Mouse (Mus musculus): ENCODE measurements around the gene Lrpap1.

The Lrpap1 gene

GRCm38 (mm10) chr5:35058216-35058615 lies 47.4 kb downstream of the Lrpap1 start:
- DNase-seq (ENCODE audit: low read depth, low spot score), result no peak

- no peak for DNase-seq (ENCODE audit: low read depth, low spot score)
Observed at GRCm38 (mm10) chr5:35057582-35057981, 48.0 kb downstream of the Lrpap1 start.

- DNase-seq (ENCODE audit: low read depth, low spot score), result no peak
Observed at GRCm38 (mm10) chr5:35056604-35057432, 48.7 kb downstream of the Lrpap1 start, which contains the start of gene Dok7. Gene Dok7, plus strand, starts transcription at chr5:35056766.

DNA sequence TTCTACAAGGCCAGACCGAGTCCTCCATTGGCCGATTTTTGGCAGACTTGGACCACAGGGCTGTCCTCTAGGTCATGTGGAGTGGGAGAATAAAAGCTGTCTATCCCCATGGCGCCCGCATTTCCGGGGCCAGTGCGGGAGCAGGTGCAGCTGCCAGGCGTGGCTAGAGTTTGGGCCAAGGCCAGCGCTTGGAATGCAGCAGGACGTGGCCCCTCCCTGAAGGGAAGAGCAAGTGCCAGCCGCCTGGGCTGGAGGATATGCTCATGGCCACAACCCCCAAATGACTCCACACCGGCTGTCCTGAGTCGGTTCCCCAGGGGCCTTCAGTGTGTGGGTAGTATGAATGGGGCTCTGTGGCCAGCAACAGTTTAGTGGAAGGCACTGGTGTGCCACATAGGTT lies 50.5 kb downstream of the Lrpap1 start:
- no peak for DNase-seq (ENCODE audit: low read depth, low spot score)

DNA sequence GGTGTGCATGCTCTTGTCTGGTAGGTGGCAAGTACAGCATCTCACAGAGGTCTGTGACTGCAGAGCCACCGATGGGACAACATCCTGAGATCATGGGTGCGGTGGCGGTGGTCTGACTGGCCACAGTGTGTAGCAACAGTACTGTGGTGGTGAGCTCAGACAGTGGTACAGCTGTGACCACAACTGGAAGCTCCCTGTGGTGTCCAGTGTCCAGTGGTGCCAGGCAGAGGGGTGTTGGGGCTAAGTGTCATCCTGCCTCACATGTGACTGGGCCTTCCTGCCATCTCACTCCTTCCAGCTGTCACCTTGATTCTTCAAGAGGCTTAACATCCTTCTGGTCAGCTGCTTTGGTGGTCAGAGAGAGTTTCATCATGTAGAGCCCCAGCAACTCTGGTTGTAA lies 50.9 kb downstream of the Lrpap1 start:
- DNase-seq (ENCODE audit: low read depth, low spot score), result no peak

DNA sequence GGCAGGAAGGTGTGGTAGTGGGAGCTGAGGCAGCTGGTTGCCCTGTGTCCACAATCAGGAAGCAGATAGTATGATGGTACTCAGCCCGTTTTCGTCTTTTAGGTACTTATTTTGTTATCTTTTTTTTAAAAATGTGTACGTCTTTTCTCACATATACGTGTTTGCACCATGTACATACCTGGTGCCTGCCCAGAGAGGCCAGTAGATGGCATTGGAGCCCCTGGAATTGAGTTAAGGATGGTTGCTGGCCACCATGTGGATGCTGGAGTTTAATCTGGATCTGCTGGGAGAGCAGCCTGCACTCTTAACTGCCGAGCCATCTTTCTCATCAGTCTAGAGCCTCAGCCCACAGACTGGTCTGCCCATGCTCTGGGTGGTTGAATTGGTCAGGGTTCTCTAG lies 55.0 kb downstream of the Lrpap1 start:
- DNase-seq (ENCODE audit: low read depth, low spot score), result no peak

- DNase-seq (ENCODE audit: low read depth, low spot score), result peak; percentile 55
Observed at GRCm38 (mm10) chr5:35043110-35043451, 62.5 kb downstream of the Lrpap1 start.

DNA sequence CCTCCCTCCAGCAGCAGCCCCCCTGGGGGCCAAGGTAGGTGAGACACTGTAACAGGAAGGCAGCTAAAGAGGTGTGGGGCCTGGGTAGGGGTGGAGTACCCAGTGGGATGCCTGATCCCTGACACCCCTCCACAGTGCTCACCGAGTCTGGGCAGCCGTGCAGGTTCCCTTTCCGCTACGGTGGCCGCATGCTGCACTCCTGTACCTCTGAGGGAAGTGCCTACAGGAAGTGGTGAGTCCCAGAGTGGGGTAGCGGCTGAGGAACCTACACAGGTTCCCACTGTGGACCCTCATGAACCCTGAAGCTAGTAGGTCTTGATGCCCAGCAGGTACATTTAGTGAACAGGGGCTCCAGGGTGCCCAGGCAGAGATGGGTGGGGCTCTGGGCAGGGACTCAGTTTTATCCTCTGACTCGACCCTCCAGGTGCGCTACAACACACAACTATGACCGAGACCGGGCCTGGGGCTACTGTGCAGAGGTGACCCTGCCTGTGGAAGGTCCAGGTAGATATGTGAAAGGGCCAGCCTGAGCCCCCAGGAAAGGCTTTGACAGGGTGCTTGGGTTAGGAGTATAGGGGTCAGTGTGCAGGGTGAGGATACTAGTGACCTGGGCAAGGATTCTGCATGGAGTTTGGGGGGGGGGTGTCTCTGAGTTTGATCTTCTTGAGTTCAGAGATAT lies 63.0 kb downstream of the Lrpap1 start:
- DNase-seq (ENCODE audit: low read depth, low spot score), result no peak
